Mouse (Mus musculus): ENCODE measurements around the gene Phf5a. TPM values are rescaled to one million over a fixed set of nuclear protein-coding genes. Genes with fewer than 3 reads are reported as not detected.
"Not testable (repeated sequence)": the region's sequence is repeated elsewhere in the genome, so short reads cannot be mapped to it uniquely, and the experiment has no call there.

Phf5a gene
- 47.0 and 53.8 TPM in 2 replicates for polyA plus RNA-seq (2012; rRNA removed)

GRCm38 (mm10) chr15:81871604-81872261 is at the start of gene Phf5a:
Phf5a (minus strand) TSS chr15:81871911.
- DNase-seq (ENCODE audit: extremely low spot score in 1 of 2, low spot score in 1 of 2) = peak; percentile 68 to 89

- no peak for DNase-seq (ENCODE audit: extremely low spot score in 1 of 2, low spot score in 1 of 2)
These were observed 49.5 kb upstream of the Phf5a start for GRCm38 (mm10) chr15:81921255-81921654.

- DNase-seq (ENCODE audit: extremely low spot score in 1 of 2, low spot score in 1 of 2) = no peak
These were observed 49.0 kb upstream of the Phf5a start for GRCm38 (mm10) chr15:81920546-81921217.

GRCm38 (mm10) chr15:81919062-81919461 is 47.4 kb upstream of the Phf5a start:
- DNase-seq (ENCODE audit: extremely low spot score in 1 of 2, low spot score in 1 of 2) = no peak

- DNase-seq (ENCODE audit: extremely low spot score in 1 of 2, low spot score in 1 of 2) = peak in 1 of 2 experiments; percentile 88
These were observed 46.1 kb upstream of the Phf5a start for GRCm38 (mm10) chr15:81917621-81918463.

GRCm38 (mm10) chr15:81917201-81917600 is 45.5 kb upstream of the Phf5a start:
- no peak for DNase-seq (ENCODE audit: extremely low spot score in 1 of 2, low spot score in 1 of 2)

- no peak for DNase-seq (ENCODE audit: extremely low spot score in 1 of 2, low spot score in 1 of 2)
These were observed 44.0 kb upstream of the Phf5a start for GRCm38 (mm10) chr15:81915663-81916062.

- no peak for DNase-seq (ENCODE audit: extremely low spot score in 1 of 2, low spot score in 1 of 2)
These were observed 43.0 kb upstream of the Phf5a start for GRCm38 (mm10) chr15:81914668-81915067.

- DNase-seq (ENCODE audit: extremely low spot score in 1 of 2, low spot score in 1 of 2) = no peak
These were observed 40.8 kb upstream of the Phf5a start for GRCm38 (mm10) chr15:81912498-81912897.

- DNase-seq (ENCODE audit: extremely low spot score in 1 of 2, low spot score in 1 of 2) = not testable (repeated sequence)
These were observed 37.1 kb upstream of the Phf5a start for GRCm38 (mm10) chr15:81908767-81909166.

- no peak for DNase-seq (ENCODE audit: extremely low spot score in 1 of 2, low spot score in 1 of 2)
These were observed 36.2 kb upstream of the Phf5a start for GRCm38 (mm10) chr15:81907953-81908352.

- peak in 1 of 2 experiments; percentile 88 for DNase-seq (ENCODE audit: extremely low spot score in 1 of 2, low spot score in 1 of 2)
These were observed 33.2 kb upstream of the Phf5a start for GRCm38 (mm10) chr15:81904939-81905338.

GRCm38 (mm10) chr15:81898751-81899150 is 27.0 kb upstream of the Phf5a start:
- DNase-seq (ENCODE audit: extremely low spot score in 1 of 2, low spot score in 1 of 2) = no peak

- DNase-seq (ENCODE audit: extremely low spot score in 1 of 2, low spot score in 1 of 2) = no peak
These were observed 26.0 kb upstream of the Phf5a start for GRCm38 (mm10) chr15:81897607-81898285.

GRCm38 (mm10) chr15:81896407-81896806 is 24.7 kb upstream of the Phf5a start:
- no peak for DNase-seq (ENCODE audit: extremely low spot score in 1 of 2, low spot score in 1 of 2)

- no peak for DNase-seq (ENCODE audit: extremely low spot score in 1 of 2, low spot score in 1 of 2)
These were observed 22.3 kb upstream of the Phf5a start for GRCm38 (mm10) chr15:81894002-81894401.

- no peak for DNase-seq (ENCODE audit: extremely low spot score in 1 of 2, low spot score in 1 of 2)
These were observed 20.3 kb upstream of the Phf5a start for GRCm38 (mm10) chr15:81891822-81892580.

- peak; percentile 62 to 75 for DNase-seq (ENCODE audit: extremely low spot score in 1 of 2, low spot score in 1 of 2)
These were observed 19.6 kb upstream of the Phf5a start for GRCm38 (mm10) chr15:81891140-81891802.

GRCm38 (mm10) chr15:81889175-81889574 is 17.5 kb upstream of the Phf5a start:
- no peak for DNase-seq (ENCODE audit: extremely low spot score in 1 of 2, low spot score in 1 of 2)
